Mouse (Mus musculus) intestine, embryonic 14.5 days (tissue): ENCODE data around the gene Rps19bp1. TPM values are rescaled to one million over a fixed set of nuclear protein-coding genes. Genes with fewer than 3 reads are reported as not detected.

ENCODE experiments used
- ATAC-seq: fragments of 200-750 bp; cut with Nextera tagmentation; replicated peaks from 2 replicates; pipeline ENCODE4 v1.8.0; 2017; ENCODE audit warnings: low read depth, moderate number of reproducible peaks, moderate TSS enrichment, moderate library complexity; ENCODE audit not compliant: low FRiP score, low TSS enrichment
- DNase-seq: peaks from one replicate; pipeline ENCODE4 v3.0.0-alpha.2; 2018; ENCODE audit warnings: low spot score
- H3K27ac ChIP-seq: fragments of 300-500 bp; sonication (generic); 2 replicates; pipeline ENCODE4 v1.5.1; 2014; ENCODE audit warnings: low read depth, mild to moderate bottlenecking, control low read depth
- H3K27me3 ChIP-seq: fragments of 300-500 bp; sonication (generic); replicated peaks from 2 replicates; pipeline ENCODE4 v1.6.1; 2014; ENCODE audit warnings: low read length, control low read depth; ENCODE audit not compliant: control insufficient read depth, insufficient read depth
- H3K36me3 ChIP-seq: fragments of 300-500 bp; sonication (generic); 2 replicates; pipeline ENCODE4 v1.6.1; 2014; ENCODE audit warnings: low read length, control low read depth; ENCODE audit not compliant: control insufficient read depth, insufficient read depth
- H3K4me1 ChIP-seq: fragments of 300-500 bp; sonication (generic); replicated peaks from 2 replicates; pipeline ENCODE4 v1.6.1; 2014; ENCODE audit warnings: low read length, control low read depth, mixed read lengths; ENCODE audit not compliant: control insufficient read depth, insufficient read depth
- H3K4me2 ChIP-seq: fragments of 300-500 bp; sonication (generic); 2 replicates; pipeline ENCODE4 v1.6.1; 2014; ENCODE audit warnings: low read length
- H3K4me3 ChIP-seq: fragments of 300-500 bp; sonication (generic); 2 replicates; pipeline ENCODE4 v1.5.1; 2014; ENCODE audit warnings: low read depth, low read length, control low read depth, mixed read lengths
- H3K9ac ChIP-seq: fragments of 300-500 bp; sonication (generic); 2 replicates; pipeline ENCODE4 v1.6.1; 2014; ENCODE audit warnings: mild to moderate bottlenecking, low read length
- H3K9me3 ChIP-seq: fragments of 300-500 bp; sonication (generic); 2 replicates; pipeline ENCODE4 v1.6.1; 2016; ENCODE audit warnings: low read length, control low read depth; ENCODE audit not compliant: control insufficient read depth
- WGBS: fragments of 180-500 bp; shearing (Covaris S2); extraction: QIAGEN DNeasy Blood & Tissue Kit; methylation state at CpG from one replicate; pipeline ENCODE4 v1.1.7; 2014; 5-methylcytosine and 5-hydroxymethylcytosine counted together
- polyA plus RNA-seq: library from polyadenylated mRNA; unstranded; fragments of >200 nt; fragmentation: Nextera tagmentation; extraction: Ambion mirVana; gene quantifications from 2 replicates; pipeline ENCODE4 v1.2.1, GENCODE M21; 2014

The Rps19bp1 gene
- polyA plus RNA-seq, 1 experiment from 2014 or later, result 67.2 TPM

DNA sequence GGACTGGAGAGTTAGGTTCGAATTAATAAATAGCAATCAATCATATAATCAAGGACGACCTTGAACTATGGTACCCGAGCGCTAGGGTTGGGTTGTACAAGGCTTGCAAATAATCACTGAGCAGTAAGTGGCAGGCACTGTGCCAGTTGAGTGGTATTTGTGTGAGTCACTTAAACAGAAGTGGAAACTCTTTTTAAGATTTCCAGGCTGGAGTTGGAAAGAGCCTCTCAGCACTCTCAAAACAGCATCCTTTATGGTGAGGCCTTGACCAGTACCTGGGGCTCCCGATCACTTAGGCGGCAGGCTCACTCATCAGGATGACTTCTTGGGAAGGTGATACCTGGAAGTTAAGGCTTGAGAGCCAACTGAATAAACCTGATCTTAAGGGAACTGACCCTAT is 9.9 kb downstream of the Rps19bp1 start:
- ATAC-seq (no peak), DNase-seq (no peak)
- Histone ChIP-seq H3K9ac (peak overlapping the region; percentile 62), H3K4me2 (peak overlapping the region; percentile 69), H3K27me3 (no peaks in the 10 kb centered on the region), H3K36me3 (peaks cover 63% of the 10 kb centered on the region), H3K4me3 (peak overlapping the region; percentile 100), H3K27ac (peak overlapping the region; percentile 99), H3K4me1 (peaks cover 27% of the 10 kb centered on the region), H3K9me3 (no peaks in the 10 kb centered on the region)
- WGBS, result 41% methylated on average over 6 of the region's 6 CpGs

DNA sequence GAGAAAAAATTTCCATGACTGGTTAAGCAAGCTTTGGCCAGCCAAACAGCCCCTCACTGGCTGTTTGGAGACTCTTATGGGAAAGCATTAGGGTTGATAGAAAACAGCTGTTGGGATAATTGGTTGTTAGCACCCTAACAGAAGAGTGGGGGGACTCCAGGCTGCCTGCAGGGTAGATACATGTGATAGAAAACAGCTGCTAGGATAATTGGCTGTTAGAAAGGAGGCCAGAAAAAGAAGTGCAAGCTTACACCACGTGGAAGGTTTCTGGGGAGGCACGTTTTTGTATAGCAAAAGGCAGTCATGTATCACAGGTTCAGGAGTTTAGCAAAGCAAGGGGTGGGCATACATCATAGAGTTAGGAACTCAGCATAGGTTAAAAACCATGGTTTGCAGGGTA is 10.6 kb downstream of the Rps19bp1 start:
- 0 out of 2 replicates have a peak overlapping the region, but pooled peaks have one; percentile 69 for H3K4me2 ChIP-seq
- no peak overlapping the region for H3K4me3 ChIP-seq
- H3K4me1 ChIP-seq, result peaks cover 27% of the 10 kb centered on the region
- 34% methylated on average over 2 of the region's 2 CpGs for WGBS
- no peaks in the 10 kb centered on the region for H3K9me3 ChIP-seq
- no peaks in the 10 kb centered on the region for H3K27me3 ChIP-seq
- peaks cover 65% of the 10 kb centered on the region for H3K36me3 ChIP-seq
- no peak for ATAC-seq
- no peak overlapping the region for H3K9ac ChIP-seq
- DNase-seq, result peak; percentile 59
- H3K27ac ChIP-seq, result peak overlapping the region; percentile 99

GRCm38 (mm10) chr15:80250586-80250985 is 13.5 kb downstream of the Rps19bp1 start:
- DNase-seq, result no peak
- H3K27ac ChIP-seq, result no peak overlapping the region

DNA sequence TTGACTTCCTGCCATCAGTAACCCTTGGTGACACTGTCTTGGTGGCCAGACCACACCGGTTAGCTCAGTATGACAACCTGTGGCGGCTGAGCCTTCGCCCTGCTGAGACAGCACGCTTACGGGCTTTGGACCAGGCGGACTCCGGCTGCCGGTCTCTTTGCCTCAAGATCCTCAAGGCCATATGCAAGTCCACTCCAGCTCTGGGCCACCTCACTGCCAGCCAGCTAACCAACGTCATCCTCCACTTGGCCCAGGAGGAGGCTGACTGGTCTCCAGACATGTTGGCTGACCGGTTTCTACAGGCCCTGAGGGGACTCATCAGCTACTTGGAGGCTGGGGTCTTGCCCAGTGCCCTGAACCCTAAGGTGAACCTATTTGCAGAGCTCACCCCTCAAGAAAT is 14.4 kb downstream of the Rps19bp1 start:
- no peak overlapping the region for H3K9ac ChIP-seq
- peaks cover 75% of the 10 kb centered on the region for H3K36me3 ChIP-seq
- H3K27ac ChIP-seq, result no peak overlapping the region
- WGBS, result 96% methylated on average over 10 of the region's 10 CpGs
- no peak overlapping the region for H3K4me3 ChIP-seq
- DNase-seq, result no peak
- ATAC-seq, result no peak
- no peaks in the 10 kb centered on the region for H3K9me3 ChIP-seq
- H3K27me3 ChIP-seq, result no peaks in the 10 kb centered on the region
- H3K4me1 ChIP-seq, result peaks cover 12% of the 10 kb centered on the region; the same call in 1 of the 2 replicates
- no peak overlapping the region for H3K4me2 ChIP-seq

More at GRCm38 (mm10) chr15:80250586-80250985, 13.5 kb downstream of the Rps19bp1 start:
- Histone ChIP-seq H3K4me1 (peaks cover 12% of the 10 kb centered on the region; the same call in 1 of the 2 replicates), H3K9me3 (no peaks in the 10 kb centered on the region), H3K9ac (no peak overlapping the region), H3K4me3 (no peak overlapping the region), H3K27me3 (no peaks in the 10 kb centered on the region), H3K36me3 (peaks cover 69% of the 10 kb centered on the region), H3K4me2 (no peak overlapping the region)
- 85% methylated on average over 6 of the region's 6 CpGs for WGBS
- no peak for ATAC-seq

DNA sequence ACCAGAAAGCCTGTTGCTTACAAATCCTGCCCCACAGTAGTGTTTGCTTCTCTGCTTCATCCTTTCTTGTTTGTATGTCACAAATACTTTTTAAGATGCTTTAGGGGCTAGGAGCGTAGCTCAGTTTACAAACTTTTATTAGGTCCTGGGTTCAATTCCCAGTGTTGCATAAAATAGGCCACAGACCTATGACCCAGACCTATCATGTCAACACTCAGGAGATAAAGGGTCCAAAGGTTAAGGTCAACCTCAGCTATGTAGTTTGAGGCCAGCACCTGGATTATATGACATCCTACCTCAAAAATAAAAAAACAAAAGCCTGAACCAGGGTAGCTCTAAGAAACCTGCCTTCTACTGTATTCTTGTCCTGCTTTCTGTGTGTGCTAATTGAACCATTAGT is 15.5 kb downstream of the Rps19bp1 start:
- no peak overlapping the region for H3K4me3 ChIP-seq
- H3K27me3 ChIP-seq, result no peaks in the 10 kb centered on the region
- no peaks in the 10 kb centered on the region for H3K9me3 ChIP-seq
- ATAC-seq (no peak), DNase-seq (no peak)
- peaks cover 85% of the 10 kb centered on the region for H3K36me3 ChIP-seq
- no peak overlapping the region for H3K9ac ChIP-seq
- H3K27ac ChIP-seq, result no peak overlapping the region
- 0 out of 2 replicates have a peak, but pooled peaks cover 3% of the 10 kb centered on the region for H3K4me1 ChIP-seq
- WGBS, result 94% methylated on average over 1 of the region's 1 CpGs
- H3K4me2 ChIP-seq, result no peak overlapping the region

- H3K36me3 ChIP-seq, result peaks cover 88% of the 10 kb centered on the region
- no peak overlapping the region for H3K27ac ChIP-seq
- no peaks in the 10 kb centered on the region for H3K9me3 ChIP-seq
- H3K4me3 ChIP-seq, result no peak overlapping the region
- no peak overlapping the region for H3K9ac ChIP-seq
- H3K4me1 ChIP-seq, result no peaks in the 10 kb centered on the region
- WGBS, result 95% methylated on average over 12 of the region's 12 CpGs
- no peak overlapping the region for H3K4me2 ChIP-seq
- DNase-seq (no peak), ATAC-seq (no peak)
- H3K27me3 ChIP-seq, result no peaks in the 10 kb centered on the region
These were observed 16.0 kb downstream of the Rps19bp1 start for GRCm38 (mm10) chr15:80248135-80248534.

DNA sequence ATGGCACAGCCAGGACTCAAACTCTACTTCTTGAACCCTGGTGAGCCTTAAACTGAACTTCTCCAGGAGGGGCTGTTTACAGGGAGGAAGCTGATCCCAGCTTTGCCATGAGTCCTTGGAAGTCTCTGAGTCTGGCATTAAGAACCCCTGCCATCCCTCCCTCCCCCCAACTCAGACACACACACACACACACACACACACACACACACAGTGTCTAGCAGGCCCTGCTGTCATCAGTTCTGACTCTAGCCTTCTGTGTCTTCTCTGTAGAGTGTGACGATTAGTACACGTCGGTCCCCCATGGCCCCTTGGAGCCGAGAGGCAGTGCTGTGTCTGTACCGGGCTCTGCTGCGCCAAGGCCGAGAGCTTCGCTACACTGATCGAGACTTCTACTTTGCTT is 28.6 kb downstream of the Rps19bp1 start, which contains the start of gene AC140267.1:
AC140267.1 (plus strand) TSS at position 301 of the 400 bp plus-strand sequence.
- DNase-seq (no peak), ATAC-seq (no peak)
- 0 out of 2 replicates have a peak within 1 kb of the TSS, but pooled peaks have one; percentile 72 for H3K27ac ChIP-seq
- peak within 1 kb of the TSS; percentile 85 for H3K4me2 ChIP-seq
- H3K4me3 ChIP-seq, result peak within 1 kb of the TSS; percentile 99
- H3K27me3 ChIP-seq, result no peaks in the 10 kb centered on the region
- WGBS, result 95% methylated on average over 9 of the region's 9 CpGs
- no peaks in the 10 kb centered on the region for H3K9me3 ChIP-seq
- peak within 1 kb of the TSS; percentile 89 for H3K9ac ChIP-seq
- H3K4me1 ChIP-seq, result peaks cover 15% of the 10 kb centered on the region
- peaks cover 43% of the 10 kb centered on the region for H3K36me3 ChIP-seq

DNA sequence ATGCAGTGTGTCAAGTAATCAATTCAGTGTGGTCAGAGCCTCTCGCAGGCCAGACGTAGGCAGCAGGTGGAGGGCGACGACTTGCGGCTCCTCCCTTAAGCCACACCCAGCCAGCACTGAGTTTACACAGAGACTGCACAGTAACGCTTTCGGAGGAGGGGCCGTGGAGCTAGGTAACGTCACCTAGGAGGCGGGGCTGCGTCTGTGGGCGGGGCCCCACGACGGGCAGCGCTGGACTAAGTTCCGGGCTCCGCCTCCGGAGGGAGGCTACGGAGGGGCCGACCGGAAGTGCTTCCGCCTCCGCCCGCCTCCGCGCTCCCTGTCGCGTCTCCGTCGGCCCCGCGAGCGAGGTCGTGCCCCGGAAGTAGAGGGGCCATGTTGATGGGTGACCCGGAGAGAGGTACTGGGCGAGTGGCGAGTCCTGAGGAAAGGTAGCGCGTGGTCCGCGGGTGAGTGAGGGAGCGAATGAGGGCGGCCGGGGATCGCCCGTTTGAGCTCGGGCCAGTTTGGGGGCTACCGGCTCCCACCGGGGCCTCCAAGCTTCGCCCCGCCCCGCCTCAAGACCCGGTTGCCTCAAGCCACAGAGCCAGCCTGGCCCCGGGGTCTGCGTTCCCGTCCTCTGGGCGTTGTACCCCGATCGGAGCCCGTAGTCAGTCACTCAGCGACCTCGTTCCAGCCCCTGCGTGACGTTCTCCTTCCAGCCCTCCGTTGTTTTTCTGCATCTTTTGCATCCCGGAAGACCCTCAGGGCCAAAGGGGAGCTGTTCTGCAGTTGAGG is 30.2 kb downstream of the Rps19bp1 start, which contains the start of gene Mief1:
Mief1 (plus strand) TSS at position 286 of the 777 bp plus-strand sequence.
- H3K27ac ChIP-seq, result peak within 1 kb of the TSS; percentile 72
- DNase-seq (peak; percentile 97), ATAC-seq (peak; percentile 98)
- H3K27me3 ChIP-seq, result no peaks in the 10 kb centered on the region
- H3K9ac ChIP-seq, result peak within 1 kb of the TSS; percentile 89
- H3K9me3 ChIP-seq, result no peaks in the 10 kb centered on the region
- peaks cover 33% of the 10 kb centered on the region for H3K36me3 ChIP-seq
- peak within 1 kb of the TSS; percentile 85 for H3K4me2 ChIP-seq
- peak within 1 kb of the TSS; percentile 99 for H3K4me3 ChIP-seq
- WGBS, result under 1% methylated on average over 64 of the region's 67 CpGs
- H3K4me1 ChIP-seq, result peaks cover 15% of the 10 kb centered on the region
